Mouse (Mus musculus) kidney, adult 2 months (tissue): Measurements from ENCODE around the gene Cxcl10. TPM values are rescaled to one million over a fixed set of nuclear protein-coding genes. Genes with fewer than 3 reads are reported as not detected.

Experiments used
- DNase-seq: peaks from one replicate; pipeline ENCODE4 v3.0.0; 2021
- H3K27ac ChIP-seq: fragments of 200-500 bp; 2 replicates; pipeline ENCODE4 v1.5.1; 2012; ENCODE audit warnings: low read depth, low read length, control low read depth, inconsistent platforms; ENCODE audit not compliant: insufficient read depth
- H3K27me3 ChIP-seq: fragments of 200-500 bp; replicated peaks from 2 replicates; pipeline ENCODE4 v1.6.1; 2012; ENCODE audit warnings: mild to moderate bottlenecking, moderate library complexity, low read length, inconsistent platforms; ENCODE audit not compliant: control insufficient read depth, insufficient read depth
- H3K36me3 ChIP-seq: fragments of 200-500 bp; 2 replicates; pipeline ENCODE4 v1.6.1; 2012; ENCODE audit warnings: mild to moderate bottlenecking, moderate library complexity, low read length, inconsistent platforms; ENCODE audit not compliant: control insufficient read depth, insufficient read depth
- H3K4me1 ChIP-seq: fragments of 200-500 bp; 2 replicates; pipeline ENCODE4 v1.6.1; 2011; ENCODE audit warnings: low read length; ENCODE audit not compliant: control insufficient read depth, insufficient read depth
- H3K4me3 ChIP-seq: fragments of 200-500 bp; 2 replicates; pipeline ENCODE4 v1.5.1; 2011; ENCODE audit warnings: mild to moderate bottlenecking, low read depth, low read length, control low read depth; ENCODE audit not compliant: insufficient read depth
- CTCF ChIP-seq: fragments of 200-500 bp; conservative IDR thresholded peaks from 2 replicates; pipeline ENCODE4 v1.5.1; 2011; ENCODE audit warnings: low read depth, mild to moderate bottlenecking, control low read depth, low read length, moderate library complexity, mixed read lengths; ENCODE audit not compliant: insufficient read depth, insufficient read length
- POLR2A ChIP-seq: fragments of 200-500 bp; IDR thresholded peaks from one replicate; pipeline ENCODE4 v1.6.1; 2011; ENCODE audit warnings: low read depth, low read length, control low read depth
- WGBS: fragments of 180-500 bp; shearing (Covaris S2); methylation state at CpG from one replicate; pipeline ENCODE4 v1.1.7; 2018; 5-methylcytosine and 5-hydroxymethylcytosine counted together
- polyA plus RNA-seq: library from polyadenylated mRNA; depleted of rRNA; stranded (reverse); fragments of >200 nt; gene quantifications from 2 replicates; pipeline ENCODE4 v1.2.3, GENCODE M21; 2012

The Cxcl10 gene
- polyA plus RNA-seq, 1 experiment = 16.6 TPM

DNA sequence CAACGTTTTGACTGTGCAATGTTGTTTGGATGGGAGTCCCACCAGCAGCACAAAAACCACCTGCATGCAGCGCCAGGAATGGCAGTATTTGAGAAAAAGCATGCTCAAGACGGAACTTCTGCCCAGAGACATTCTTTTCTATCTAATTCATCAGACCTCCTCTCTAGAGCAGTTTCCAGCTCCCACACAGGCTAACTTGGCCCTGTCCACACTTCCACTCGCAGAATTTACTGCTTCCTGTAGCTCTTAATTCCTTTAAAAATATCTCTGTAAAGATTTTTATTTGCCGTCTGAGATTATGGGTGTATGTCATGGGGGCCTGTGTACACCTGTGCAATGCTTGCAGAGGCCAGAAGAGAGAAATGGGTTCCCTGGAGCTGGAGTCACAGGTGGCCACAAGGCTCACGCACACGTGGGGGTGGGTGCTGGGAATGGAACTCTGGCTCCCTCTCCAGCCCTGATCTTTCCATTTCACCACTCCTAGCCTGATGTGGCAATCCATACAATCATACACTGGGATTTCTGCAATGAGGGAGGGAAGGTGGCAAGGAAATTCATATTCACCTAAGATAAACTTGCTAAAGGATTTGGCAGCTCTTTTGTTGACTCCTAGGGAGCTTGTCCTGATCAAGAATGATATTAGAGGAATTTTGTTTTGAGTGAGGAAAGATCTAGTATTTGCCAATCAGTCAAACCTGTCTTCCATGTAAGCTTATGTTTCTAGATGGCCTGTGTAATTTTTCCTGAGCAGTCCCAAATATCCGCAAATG, 26.9 kb downstream of the Cxcl10 start:
- no peaks in the 10 kb centered on the region for H3K36me3 ChIP-seq
- WGBS = 42% methylated on average over 8 of the region's 8 CpGs
- no peaks in the 10 kb centered on the region for H3K27me3 ChIP-seq
- peak; percentile 47 for DNase-seq
- H3K27ac ChIP-seq = peak overlapping the region; percentile 35
- H3K4me3 ChIP-seq = no peak overlapping the region
- TF ChIP-seq POLR2A (no peak), CTCF (peak; percentile 16; the same call in 1 of the 2 replicates)
- H3K4me1 ChIP-seq = peaks cover 6% of the 10 kb centered on the region; the same call in 1 of the 2 replicates

GRCm38 (mm10) chr5:92318596-92318995, 30.1 kb downstream of the Cxcl10 start:
- no peaks in the 10 kb centered on the region for H3K36me3 ChIP-seq
- no peaks in the 10 kb centered on the region for H3K27me3 ChIP-seq
- TF ChIP-seq POLR2A (no peak), CTCF (no peak)
- no peak overlapping the region for H3K27ac ChIP-seq
- peaks cover 6% of the 10 kb centered on the region; the same call in 1 of the 2 replicates for H3K4me1 ChIP-seq
- H3K4me3 ChIP-seq = no peak overlapping the region
- DNase-seq = no peak
- WGBS = 91% methylated on average over 14 of the region's 14 CpGs

GRCm38 (mm10) chr5:92318119-92318518, 30.6 kb downstream of the Cxcl10 start:
- H3K36me3 ChIP-seq = no peaks in the 10 kb centered on the region
- WGBS = 79% methylated on average over 7 of the region's 7 CpGs
- H3K4me1 ChIP-seq = peaks cover 4% of the 10 kb centered on the region; the same call in 1 of the 2 replicates
- no peak for DNase-seq
- H3K4me3 ChIP-seq = no peak overlapping the region
- H3K27ac ChIP-seq = no peak overlapping the region
- no peaks in the 10 kb centered on the region for H3K27me3 ChIP-seq
- TF ChIP-seq CTCF = no peak
- TF ChIP-seq POLR2A = no peak

GRCm38 (mm10) chr5:92313776-92314175, 34.9 kb downstream of the Cxcl10 start:
- no peak overlapping the region for H3K4me3 ChIP-seq
- TF ChIP-seq POLR2A = no peak
- TF ChIP-seq CTCF = no peak
- H3K4me1 ChIP-seq = no peaks in the 10 kb centered on the region; the same call in 1 of the 2 replicates
- WGBS = 50% methylated on average over 7 of the region's 7 CpGs
- no peaks in the 10 kb centered on the region for H3K27me3 ChIP-seq
- no peak for DNase-seq
- no peaks in the 10 kb centered on the region for H3K36me3 ChIP-seq
- no peak overlapping the region for H3K27ac ChIP-seq

DNA sequence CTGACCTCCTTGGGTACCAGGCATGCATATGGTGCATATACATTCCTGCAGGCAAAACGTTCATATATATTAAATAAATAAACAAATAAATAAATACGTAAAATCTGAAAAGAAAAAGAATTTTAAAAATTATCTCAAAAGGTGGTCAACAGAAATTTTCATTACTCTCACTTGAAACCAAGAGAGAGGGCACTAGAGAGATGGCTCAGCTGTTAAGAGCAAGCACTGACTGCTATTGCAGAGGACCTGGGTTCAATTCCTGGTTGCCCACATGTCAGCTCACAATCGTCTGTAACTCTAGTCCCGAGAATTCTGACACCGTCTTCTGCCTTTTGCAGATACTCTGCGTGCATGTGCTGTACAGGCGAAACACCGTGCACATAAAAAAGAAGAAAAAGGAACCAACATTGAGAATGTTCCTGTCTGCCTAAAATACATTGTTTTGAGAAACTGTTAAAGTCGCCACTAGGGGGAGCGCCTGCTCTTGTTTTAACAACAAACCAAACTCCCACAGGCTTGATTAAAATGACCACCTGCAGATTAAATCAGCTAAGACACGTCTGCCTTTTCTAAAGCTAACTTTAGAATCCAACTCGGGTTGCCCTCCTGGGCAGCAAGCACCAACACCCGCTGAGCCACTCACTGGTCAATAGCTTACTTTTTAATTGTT, 36.5 kb downstream of the Cxcl10 start:
- 9% methylated on average over 13 of the region's 13 CpGs for WGBS
- H3K27me3 ChIP-seq = no peaks in the 10 kb centered on the region
- H3K4me3 ChIP-seq = no peak overlapping the region
- no peak overlapping the region for H3K27ac ChIP-seq
- DNase-seq = peak; percentile 91
- H3K4me1 ChIP-seq = no peaks in the 10 kb centered on the region; the same call in 1 of the 2 replicates
- H3K36me3 ChIP-seq = no peaks in the 10 kb centered on the region
- TF ChIP-seq CTCF (peak; percentile 23; the same call in 1 of the 2 replicates), POLR2A (no peak)

- H3K27ac ChIP-seq = no peak within 1 kb of the TSS
- H3K36me3 ChIP-seq = no peaks in the 10 kb centered on the region
- no peaks in the 10 kb centered on the region; the same call in 1 of the 2 replicates for H3K4me1 ChIP-seq
- peak within 1 kb of the TSS; percentile 84 for H3K4me3 ChIP-seq
- no peaks in the 10 kb centered on the region for H3K27me3 ChIP-seq
- DNase-seq = peak; percentile 97
- peak; percentile 68 for TF ChIP-seq CTCF
- peak; percentile 24 for TF ChIP-seq POLR2A
- 3% methylated on average over 41 of the region's 41 CpGs for WGBS
These were observed 38.8 kb downstream of the Cxcl10 start, which contains the start of gene Sdad1 for GRCm38 (mm10) chr5:92309681-92310511. Gene Sdad1, minus strand, starts transcription at chr5:92310479.
